Mouse (Mus musculus) megakaryocyte-erythroid progenitor cell, adult 5 weeks (primary cell): ENCODE measurements around the gene Hist1h2ah. TPM values are rescaled to one million over a fixed set of nuclear protein-coding genes. Genes with fewer than 3 reads are reported as not detected.

Experiments
- polyA plus RNA-seq: library from polyadenylated mRNA; stranded (reverse); fragments of >175 nt; gene quantifications from 2 replicates; pipeline ENCODE4 v1.2.3, GENCODE M21; 2012

The Hist1h2ah gene
- polyA plus RNA-seq = 5.4 and 12.3 TPM in 2 replicates

GRCm38 (mm10) chr13:22035267-22036148, at the start of gene Hist1h2ah, which contains the start of gene Hist1h2bk:
Gene Hist1h2ah, minus strand, starts transcription at chr13:22035568.
Gene Hist1h2bk, plus strand, starts transcription at chr13:22035870.

GRCm38 (mm10) chr13:22084140-22084539, 48.8 kb upstream of the Hist1h2ah start, which contains the start of gene Vmn1r188:
Gene Vmn1r188, plus strand, starts transcription at chr13:22084440.

GRCm38 (mm10) chr13:22042568-22043502, 7.5 kb upstream of the Hist1h2ah start, which contains the start of the genes Hist1h2ag and Hist1h2bj:
Gene Hist1h2ag, minus strand, starts transcription at chr13:22042944.
Gene Hist1h2bj, plus strand, starts transcription at chr13:22043214.

GRCm38 (mm10) chr13:22041142-22041536, 5.8 kb upstream of the Hist1h2ah start, which contains the start of gene Hist1h4i:
Gene Hist1h4i, minus strand, starts transcription at chr13:22041362.

GRCm38 (mm10) chr13:22009642-22010041, 25.7 kb downstream of the Hist1h2ah start, which contains the start of gene Prss16:
Gene Prss16, minus strand, starts transcription at chr13:22009742.

Other genes starting within 250 kb of the Hist1h2ah start
- gene Hist1h2an, start 248.3 kb downstream of the Hist1h2ah start, polyA plus RNA-seq = 29.4 and 41.7 TPM in 2 replicates
- 0.74 TPM in 2 replicates for gene Hist1h2bp, start 248.1 kb downstream of the Hist1h2ah start, polyA plus RNA-seq
- gene Hist1h2bq, start 225.4 kb downstream of the Hist1h2ah start, polyA plus RNA-seq = 2.3 and 7.9 TPM in 2 replicates
- gene Hist1h2ao, start 225.1 kb downstream of the Hist1h2ah start, polyA plus RNA-seq = 9,267 and 13,368 TPM in 2 replicates
- 48.0 and 58.9 TPM in 2 replicates for gene Hist1h4m, start 223.8 kb downstream of the Hist1h2ah start, polyA plus RNA-seq
- 4.8 and 10.5 TPM in 2 replicates for gene Hist1h4n, start 203.4 kb downstream of the Hist1h2ah start, polyA plus RNA-seq
- gene Hist1h2ap, start 202.1 kb downstream of the Hist1h2ah start, polyA plus RNA-seq = 6,142 and 6,696 TPM in 2 replicates
- 5.8 TPM in 1 of 2 replicates, not detected in the other for gene Hist1h2br, start 201.8 kb downstream of the Hist1h2ah start, polyA plus RNA-seq
- 0.39 and 0.64 TPM in 2 replicates for gene Zfp184, start 90.5 kb downstream of the Hist1h2ah start, polyA plus RNA-seq
- gene Pom121l2, start 54.4 kb downstream of the Hist1h2ah start, polyA plus RNA-seq = 0.06 TPM in 1 of 2 replicates, not detected in the other
- gene Prss16, start 25.8 kb downstream of the Hist1h2ah start, polyA plus RNA-seq = 3.2 and 6.9 TPM in 2 replicates
- 15.0 and 17.1 TPM in 2 replicates for gene Hist1h2bk, start 302 bp upstream of the Hist1h2ah start, polyA plus RNA-seq
- 56.9 and 64.7 TPM in 2 replicates for gene Hist1h4i, start 5.8 kb upstream of the Hist1h2ah start, polyA plus RNA-seq
- 31.0 and 38.1 TPM in 2 replicates for gene Hist1h2ag, start 7.4 kb upstream of the Hist1h2ah start, polyA plus RNA-seq
- gene Hist1h2bj, start 7.6 kb upstream of the Hist1h2ah start, polyA plus RNA-seq = 32.2 and 35.1 TPM in 2 replicates
- not detected in 2 replicates for gene Vmn1r188, start 48.9 kb upstream of the Hist1h2ah start, polyA plus RNA-seq
- not detected in 2 replicates for gene Vmn1r189, start 70.3 kb upstream of the Hist1h2ah start, polyA plus RNA-seq
- gene Vmn1r191, start 148.4 kb upstream of the Hist1h2ah start, polyA plus RNA-seq = not detected in 2 replicates
- gene Vmn1r192, start 155.6 kb upstream of the Hist1h2ah start, polyA plus RNA-seq = not detected in 2 replicates
- 0.02 TPM in 1 of 2 replicates, not detected in the other for gene Vmn1r193, start 187.6 kb upstream of the Hist1h2ah start, polyA plus RNA-seq
- not detected in 2 replicates for gene Vmn1r194, start 208.6 kb upstream of the Hist1h2ah start, polyA plus RNA-seq
- not detected in 2 replicates for gene Vmn1r195, start 235.0 kb upstream of the Hist1h2ah start, polyA plus RNA-seq